Mouse (Mus musculus) adrenal gland, postnatal 4 days (tissue): ENCODE results near the gene Gm28363. TPM values are rescaled to one million over a fixed set of nuclear protein-coding genes. Genes with fewer than 3 reads are reported as not detected.
"Not testable (repeated sequence)": the region's sequence is repeated elsewhere in the genome, so short reads cannot be mapped to it uniquely, and the experiment has no call there.

Source experiments
- DNase-seq, 2 experiments: peaks; one replicate each; pipeline ENCODE4 v3.0.0; 2021 to 2022; ENCODE audit warnings: low spot score in 2 of 2, mixed read lengths in 2 of 2
- long read RNA-seq, 2 experiments: library from polyadenylated mRNA; stranded (forward); transcript quantifications; one replicate each; pipeline ENCODE4 v2.0.0; 2021
- total RNA-seq, 2 experiments: library from RNA; stranded (reverse); gene quantifications; 2 replicates each; pipeline ENCODE4 v1.2.3; 2021

Gene Gm28363
- total RNA-seq: not detected
- long read RNA-seq, experiment 1: 0 reads
- long read RNA-seq, experiment 2: 0 reads

DNA sequence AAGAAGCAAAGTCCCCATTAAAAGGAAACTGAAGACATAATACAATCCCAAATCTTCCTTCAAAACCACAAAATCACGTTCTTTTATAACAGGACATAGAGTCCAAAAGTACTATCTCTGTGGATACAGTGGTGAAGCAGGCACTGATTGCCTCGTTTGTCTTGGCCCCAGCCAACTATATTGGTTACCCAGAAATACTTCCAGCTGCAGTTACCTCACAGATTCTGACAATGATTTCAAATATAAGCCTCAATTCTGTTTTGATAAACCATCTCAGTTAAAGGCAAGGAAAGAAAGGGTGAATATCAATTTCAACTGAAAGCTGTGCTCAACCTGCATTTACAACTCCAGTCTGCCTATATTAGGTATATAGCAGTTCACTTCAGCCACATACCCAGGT, at the start of gene Gm28363:
Gene Gm28363, plus strand, starts transcription at position 301 of the 400 bp plus-strand sequence.
- DNase-seq: not testable (repeated sequence)

DNA sequence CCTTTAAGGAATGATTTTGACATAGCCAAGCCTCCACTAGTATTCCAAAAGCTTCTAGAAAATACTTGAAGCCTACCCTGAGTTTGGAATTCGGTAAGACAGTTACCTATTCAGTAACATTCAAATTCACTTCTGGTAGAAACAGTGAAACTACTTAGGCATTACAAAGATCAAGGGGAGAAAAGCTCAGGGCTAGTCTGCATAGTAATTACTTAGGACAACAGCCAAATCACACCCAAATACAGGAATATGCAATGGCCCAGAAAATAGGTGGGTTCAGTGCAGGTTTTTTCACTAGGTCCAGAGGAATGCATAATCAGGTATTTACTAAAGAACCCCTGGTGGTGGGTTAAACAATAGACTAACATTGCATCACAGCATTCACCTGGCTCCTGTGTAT, 46.7 kb upstream of the Gm28363 start:
- DNase-seq: not testable (repeated sequence)

Other genes starting within 250 kb of the Gm28363 start
- gene B020011L13Rik, start 84.0 kb downstream of the Gm28363 start, total RNA-seq: not detected
- gene Gm28360, start 132.9 kb downstream of the Gm28363 start, total RNA-seq: not detected
- gene Gm28168, start 230.9 kb downstream of the Gm28363 start, total RNA-seq: not detected